Mouse (Mus musculus) heart, embryonic 16.5 days (tissue): ENCODE data around the gene Klf4. TPM values are rescaled to one million over a fixed set of nuclear protein-coding genes. Genes with fewer than 3 reads are reported as not detected.

Experiments used
- ATAC-seq: fragments of 200-750 bp; cut with Nextera tagmentation; replicated peaks from 2 replicates; pipeline ENCODE4 v1.8.0; 2017; ENCODE audit warnings: moderate number of reproducible peaks; ENCODE audit not compliant: insufficient read depth, low FRiP score; ENCODE audit errors: extremely low read depth
- H3K27ac ChIP-seq: fragments of 300-500 bp; sonication (generic); 2 replicates; pipeline ENCODE4 v1.5.1; 2014; ENCODE audit warnings: mild to moderate bottlenecking, low read length, control low read depth, moderate library complexity
- H3K27me3 ChIP-seq: fragments of 300-500 bp; sonication (generic); 2 replicates; pipeline ENCODE4 v1.6.1; 2014; ENCODE audit warnings: low read length, mixed read lengths; ENCODE audit not compliant: control insufficient read depth, insufficient read depth
- H3K36me3 ChIP-seq: fragments of 300-500 bp; sonication (generic); 2 replicates; pipeline ENCODE4 v1.6.1; 2014; ENCODE audit not compliant: control insufficient read depth, insufficient read depth
- H3K4me1 ChIP-seq: fragments of 300-500 bp; sonication (generic); 2 replicates; pipeline ENCODE4 v1.6.1; 2014; ENCODE audit warnings: low read length, mixed read lengths; ENCODE audit not compliant: control insufficient read depth, insufficient read depth
- H3K4me2 ChIP-seq: fragments of 300-500 bp; sonication (generic); 2 replicates; pipeline ENCODE4 v1.6.1; 2014; ENCODE audit warnings: low read depth, mild to moderate bottlenecking, control low read depth, low read length
- H3K4me3 ChIP-seq: fragments of 300-500 bp; sonication (generic); 2 replicates; pipeline ENCODE4 v1.5.1; 2014; ENCODE audit warnings: mild to moderate bottlenecking, control low read depth, low read length
- H3K9ac ChIP-seq: fragments of 300-500 bp; sonication (generic); 2 replicates; pipeline ENCODE4 v1.6.1; 2014; ENCODE audit warnings: low read length, control low read depth
- H3K9me3 ChIP-seq: fragments of 300-500 bp; sonication (generic); replicated peaks from 2 replicates; pipeline ENCODE4 v1.6.1; 2016; ENCODE audit warnings: low read length; ENCODE audit not compliant: control insufficient read depth
- WGBS: fragments of 180-500 bp; shearing (Covaris S2); extraction: QIAGEN DNeasy Blood & Tissue Kit; methylation state at CpG from one replicate; pipeline ENCODE4 v1.1.7; 2014; 5-methylcytosine and 5-hydroxymethylcytosine counted together
- polyA plus RNA-seq: library from polyadenylated mRNA; unstranded; fragments of >200 nt; fragmentation: Nextera tagmentation; extraction: Ambion mirVana; gene quantifications from 2 replicates; pipeline ENCODE4 v1.2.1, GENCODE M21; 2015

Gene Klf4
- polyA plus RNA-seq, 1 experiment from 2014 or later = 5.7 TPM

GRCm38 (mm10) chr4:55477933-55478332 is 54.3 kb downstream of the Klf4 start:
- H3K36me3 ChIP-seq = no peaks in the 10 kb centered on the region
- 32% methylated on average over 4 of the region's 4 CpGs for WGBS
- no peaks in the 10 kb centered on the region for H3K27me3 ChIP-seq
- no peaks in the 10 kb centered on the region for H3K9me3 ChIP-seq
- H3K4me1 ChIP-seq = peaks cover 19% of the 10 kb centered on the region
- 0 out of 2 replicates have a peak, but pooled peaks have one; percentile 35 for ATAC-seq
- 0 out of 2 replicates have a peak overlapping the region, but pooled peaks have one; percentile 2 for H3K27ac ChIP-seq
- no peak overlapping the region for H3K4me3 ChIP-seq
- H3K9ac ChIP-seq = no peak overlapping the region
- H3K4me2 ChIP-seq = no peak overlapping the region

- Histone ChIP-seq H3K4me2 (no peak overlapping the region), H3K27me3 (no peaks in the 10 kb centered on the region), H3K36me3 (no peaks in the 10 kb centered on the region), H3K27ac (0 out of 2 replicates have a peak overlapping the region, but pooled peaks have one; percentile 35), H3K4me1 (peaks cover 22% of the 10 kb centered on the region), H3K9ac (no peak overlapping the region), H3K4me3 (no peak overlapping the region), H3K9me3 (no peaks in the 10 kb centered on the region)
- 77% methylated on average over 7 of the region's 7 CpGs for WGBS
- ATAC-seq = no peak; the same call in 1 of the 2 replicates
Measured at GRCm38 (mm10) chr4:55477210-55477759, 55.0 kb downstream of the Klf4 start.

Other genes starting within 250 kb of the Klf4 start
- 55.2 and 58.9 TPM in 2 replicates for gene Rad23b, start 182.4 kb downstream of the Klf4 start, polyA plus RNA-seq